Mouse (Mus musculus) erythroid progenitor cell, adult 5-6 weeks (primary cell): ENCODE results near the gene Plekhm1. TPM values are rescaled to one million over a fixed set of nuclear protein-coding genes. Genes with fewer than 3 reads are reported as not detected.

Experiments used
- ATAC-seq: replicated peaks from 2 replicates; pipeline ENCODE4 v1.8.0; 2016; ENCODE audit warnings: moderate number of reproducible peaks, mild to moderate bottlenecking, moderate TSS enrichment, inconsistent platforms; ENCODE audit not compliant: poor library complexity, low FRiP score, severe bottlenecking
- total RNA-seq, 2 experiments: library from RNA; stranded (forward) in 1 of 2; stranded (reverse) in 1 of 2; fragments of 150-400 nt in 1 of 2; fragments of 186-747, 209-891 nt in 1 of 2; gene quantifications; 2 replicates each; pipeline versions ENCODE4 v1.2.3 to v1.2.4; 2015 to 2017; ENCODE audit warnings: low replicate concordance in 2 of 2

Gene Plekhm1
- total RNA-seq, 2 experiments from 2014 or later, result 4.2 to 15.1 TPM

DNA sequence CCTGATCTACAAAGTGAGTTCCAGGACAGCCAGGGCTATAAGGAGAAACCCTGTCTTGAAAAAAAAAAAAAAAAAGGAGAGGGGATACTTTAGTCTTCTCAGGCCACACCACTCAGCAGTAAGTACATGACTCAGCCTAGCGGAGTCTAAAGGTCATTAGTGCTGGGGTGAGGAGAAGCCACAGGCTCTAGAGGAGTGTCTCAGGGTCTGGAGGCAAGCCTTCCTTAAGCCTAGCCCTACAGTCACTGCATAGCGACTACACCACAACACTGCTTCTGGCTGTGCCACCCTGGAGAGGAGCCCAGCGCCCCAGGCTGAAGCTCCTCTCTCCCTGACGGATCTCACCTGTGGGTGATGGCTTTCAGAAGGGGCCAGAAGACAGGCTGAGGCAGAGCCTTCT, 15.8 kb downstream of the Plekhm1 start:
- no peak for ATAC-seq

- ATAC-seq, result no peak
These were observed 16.3 kb downstream of the Plekhm1 start for GRCm38 (mm10) chr11:103396236-103396635.

DNA sequence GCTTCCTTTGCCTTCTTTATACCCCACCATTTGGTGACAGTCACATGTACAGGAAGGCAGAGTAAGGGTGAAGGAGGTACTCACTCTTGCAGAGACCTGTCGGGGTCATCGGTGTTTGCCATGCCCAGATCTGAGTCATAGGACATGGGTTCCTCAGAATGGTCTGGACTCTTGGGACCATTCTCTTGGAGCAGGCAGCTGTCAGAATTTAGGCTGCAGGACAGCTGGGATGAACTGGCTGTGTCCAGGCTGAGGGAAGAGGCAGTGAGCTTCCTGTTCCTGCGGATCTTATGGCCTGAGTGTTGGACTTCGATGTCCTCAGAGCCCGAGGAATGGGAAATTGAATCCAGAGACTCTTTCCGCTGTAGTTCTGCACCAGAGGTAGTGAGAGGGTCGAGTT, 17.9 kb downstream of the Plekhm1 start:
- no peak for ATAC-seq

DNA sequence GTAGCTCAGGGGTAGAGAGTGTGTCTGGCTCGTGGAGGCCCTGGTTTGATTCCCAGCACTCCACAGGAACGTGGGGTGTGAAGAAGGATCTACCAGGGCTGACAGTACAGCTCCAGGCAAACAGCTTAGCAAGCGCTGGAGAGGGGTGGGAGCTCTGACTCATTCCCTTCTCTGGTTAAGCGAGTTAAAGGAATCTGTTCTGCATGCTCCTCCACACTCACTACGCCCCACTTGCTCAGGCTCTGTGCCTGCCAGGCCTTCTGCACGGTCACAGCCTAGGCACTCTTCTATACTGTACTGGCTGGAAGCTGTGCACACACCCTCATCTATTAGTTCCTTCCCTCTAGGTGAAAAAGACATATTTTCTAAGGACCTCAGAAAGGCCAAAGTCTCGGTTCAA, 18.5 kb downstream of the Plekhm1 start:
- ATAC-seq, result no peak

GRCm38 (mm10) chr11:103387870-103388526, 24.5 kb downstream of the Plekhm1 start:
- no peak for ATAC-seq

GRCm38 (mm10) chr11:103386827-103387226, 25.7 kb downstream of the Plekhm1 start:
- no peak for ATAC-seq

DNA sequence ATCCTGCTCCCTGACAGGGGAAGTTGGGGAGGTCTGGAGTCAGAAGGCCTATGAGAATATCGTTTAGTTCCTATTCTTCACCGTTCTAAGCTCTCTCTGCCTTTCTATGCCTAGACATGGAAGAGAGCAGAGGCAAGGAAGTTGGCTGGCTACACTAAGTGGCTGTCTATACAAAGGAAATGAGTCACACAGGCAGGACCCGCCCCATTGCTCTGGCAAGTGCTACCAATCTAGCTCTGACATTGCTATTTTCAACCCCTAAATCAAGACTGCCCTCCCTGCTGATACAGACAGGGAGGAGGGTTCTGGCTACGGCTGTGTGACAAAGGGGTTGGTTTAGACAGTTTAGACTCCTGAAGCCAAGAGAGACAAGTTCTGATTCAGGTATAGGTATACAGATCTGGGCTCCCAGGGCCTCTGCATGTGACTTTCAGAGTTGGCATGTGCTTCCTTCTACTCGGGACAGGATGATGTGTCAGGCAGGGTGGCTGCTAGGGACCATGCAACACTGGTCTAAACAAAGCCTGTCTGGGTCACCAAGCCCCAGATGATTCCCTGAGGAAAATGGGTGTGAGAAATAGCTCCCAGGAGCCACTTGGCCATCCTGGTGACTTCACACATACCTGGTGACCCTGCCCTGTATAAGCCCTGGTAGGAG, 30.4 kb downstream of the Plekhm1 start:
- ATAC-seq, result no peak

GRCm38 (mm10) chr11:103381505-103381904, 31.0 kb downstream of the Plekhm1 start:
- ATAC-seq, result no peak

GRCm38 (mm10) chr11:103380460-103380859, 32.0 kb downstream of the Plekhm1 start:
- ATAC-seq, result no peak

DNA sequence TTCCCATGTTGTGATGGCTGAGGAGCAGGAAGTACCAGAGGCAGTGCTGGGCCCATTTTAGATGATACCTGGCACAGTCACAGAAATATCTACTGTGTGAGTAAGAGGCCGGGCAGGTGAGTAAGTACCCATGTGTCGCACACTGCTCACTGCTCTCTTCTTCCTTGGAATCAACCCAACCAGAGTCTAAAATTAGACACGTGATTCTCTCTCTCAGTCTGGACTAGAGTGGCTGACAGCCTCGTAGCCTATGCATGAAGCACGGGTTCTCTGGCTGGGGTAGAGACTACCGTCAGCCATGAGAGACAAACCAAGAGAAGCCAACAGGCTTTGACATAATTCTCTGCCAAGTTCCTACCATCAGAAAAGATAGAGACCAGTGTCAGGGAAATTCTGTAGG, 34.1 kb downstream of the Plekhm1 start:
- no peak for ATAC-seq

DNA sequence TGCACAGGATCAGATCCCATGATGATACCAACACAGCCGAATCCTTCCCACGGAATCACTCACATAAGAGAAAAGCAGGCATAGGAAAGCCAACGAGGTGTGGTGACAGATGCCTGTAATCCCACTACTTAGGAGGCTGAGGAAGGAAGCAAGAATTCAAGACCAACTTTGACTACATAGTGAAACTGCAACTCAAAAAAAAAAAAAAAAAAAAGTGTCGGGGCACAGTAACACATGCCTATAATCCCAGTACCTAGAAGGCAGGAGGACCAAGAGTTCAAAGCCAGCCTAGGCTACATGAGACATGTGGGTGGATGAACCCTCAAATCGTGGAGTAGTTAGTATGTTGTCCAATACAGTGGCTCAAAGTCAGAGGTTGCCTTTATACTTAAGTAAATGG, 36.7 kb downstream of the Plekhm1 start:
- ATAC-seq, result no peak

- ATAC-seq, result no peak
These were observed 37.2 kb downstream of the Plekhm1 start for GRCm38 (mm10) chr11:103375258-103375657.

- ATAC-seq, result no peak
These were observed 38.6 kb downstream of the Plekhm1 start for GRCm38 (mm10) chr11:103373922-103374321.

DNA sequence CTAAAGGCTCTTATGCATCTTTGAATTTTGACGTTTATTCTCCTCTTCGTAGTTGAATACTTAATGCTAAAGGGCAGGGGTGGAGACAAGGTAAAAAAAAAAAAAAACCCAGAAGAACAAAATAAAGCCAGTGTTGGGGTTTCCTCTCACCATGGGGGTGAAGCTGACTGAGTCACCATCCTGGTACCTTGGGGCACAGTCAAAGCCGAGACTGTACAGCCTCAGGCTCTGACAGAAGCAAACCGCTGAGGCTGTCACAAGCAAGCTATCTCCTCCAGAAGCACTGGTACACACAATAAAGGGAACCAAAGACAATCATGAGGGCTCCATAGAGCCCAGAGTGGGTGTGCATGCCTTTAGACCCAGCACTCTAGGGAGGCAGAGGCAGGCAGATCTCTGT, 39.9 kb downstream of the Plekhm1 start:
- no peak for ATAC-seq

DNA sequence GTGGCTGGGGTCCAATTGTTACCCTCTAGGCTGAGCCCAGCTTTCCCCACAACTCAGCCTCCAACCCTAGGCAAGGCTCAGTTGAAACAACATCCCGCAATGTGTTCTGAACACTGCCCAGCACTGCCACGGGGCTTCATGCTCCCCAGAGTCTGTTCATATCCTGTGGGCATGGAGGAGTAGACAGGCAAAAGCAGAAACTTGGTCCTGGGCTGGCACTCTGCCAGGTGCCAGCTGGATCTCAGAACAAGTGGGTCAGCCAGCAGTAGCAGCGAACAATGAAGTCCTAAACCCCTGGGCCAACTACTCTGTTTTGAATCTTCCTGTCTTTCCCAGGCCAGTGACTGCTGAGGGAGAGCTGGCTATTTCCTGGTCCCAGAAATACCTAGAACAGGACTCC, 40.4 kb downstream of the Plekhm1 start:
- ATAC-seq, result no peak

DNA sequence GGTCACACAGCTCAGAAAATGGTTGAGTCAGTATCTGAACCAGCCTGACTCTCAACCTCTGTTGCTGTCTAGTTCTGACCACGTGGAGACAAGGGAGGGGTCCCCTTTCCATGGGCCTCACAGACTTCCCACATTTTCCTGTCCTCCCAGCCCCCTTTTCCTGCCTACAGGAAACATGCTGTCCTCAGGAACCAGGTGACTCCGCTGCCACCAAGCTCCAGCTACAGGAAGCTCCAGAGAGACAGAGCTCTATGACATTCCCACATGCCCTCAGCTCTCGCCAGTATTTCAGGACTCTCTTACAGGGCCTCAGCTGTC, 41.3 kb downstream of the Plekhm1 start:
- ATAC-seq, result no peak

DNA sequence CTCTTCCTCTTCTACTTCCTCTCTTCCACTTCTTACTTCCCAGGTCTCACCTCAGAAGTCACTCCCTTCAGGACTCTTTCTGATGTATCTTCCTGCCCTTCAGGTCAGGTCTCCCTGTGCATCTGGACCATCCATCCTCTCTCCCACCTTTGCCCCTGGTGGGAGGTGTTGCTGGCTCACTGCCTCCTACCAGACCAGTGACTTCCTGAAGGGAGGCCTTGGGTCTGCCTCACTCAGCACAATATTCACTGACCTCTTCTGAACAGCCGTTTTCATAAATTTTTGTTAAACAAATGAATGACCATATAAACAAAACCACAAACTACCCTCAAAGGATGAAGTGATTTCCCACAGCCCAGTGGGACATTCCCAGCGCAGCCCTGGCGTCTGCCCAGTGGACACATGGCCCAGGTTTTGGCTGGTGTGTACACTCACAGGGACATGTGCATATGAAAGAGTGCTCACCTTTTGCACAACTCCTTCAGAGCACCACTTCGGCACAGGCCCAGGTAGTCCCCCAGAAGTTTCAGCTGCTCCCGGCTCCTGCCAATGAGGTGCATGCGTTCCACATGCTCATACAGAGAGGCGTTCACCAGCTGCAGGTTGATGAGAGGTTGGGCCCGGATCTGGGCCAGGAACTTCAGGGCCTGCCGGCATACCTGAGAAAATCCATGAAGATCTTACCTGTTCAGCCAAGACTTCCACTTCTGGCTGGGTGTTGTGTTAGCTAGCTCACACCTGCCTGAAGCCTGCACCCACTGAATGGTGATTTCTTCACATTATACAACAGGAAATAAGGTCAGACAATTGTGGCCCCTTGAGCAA, 41.9 kb downstream of the Plekhm1 start:
- ATAC-seq, result no peak

DNA sequence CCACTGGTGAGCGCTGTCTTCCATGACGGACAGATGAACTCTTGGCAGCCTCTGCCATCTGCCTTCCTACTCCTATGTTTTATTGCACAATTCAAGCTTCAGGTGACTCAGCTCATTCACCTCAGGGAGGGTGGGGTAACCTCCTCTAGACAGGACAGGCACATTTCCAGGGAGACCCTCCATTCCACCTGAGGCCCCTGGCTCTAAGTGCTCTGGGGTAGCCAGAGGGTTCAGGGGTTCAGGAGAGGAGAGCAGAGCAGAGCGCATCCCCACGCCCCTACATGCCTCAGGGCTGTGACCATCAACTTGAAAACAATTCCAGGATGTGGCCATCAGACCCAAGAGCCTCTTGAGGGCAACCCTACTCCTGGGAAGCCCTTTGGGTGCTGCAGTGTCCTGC, 47.0 kb downstream of the Plekhm1 start:
- no peak for ATAC-seq

DNA sequence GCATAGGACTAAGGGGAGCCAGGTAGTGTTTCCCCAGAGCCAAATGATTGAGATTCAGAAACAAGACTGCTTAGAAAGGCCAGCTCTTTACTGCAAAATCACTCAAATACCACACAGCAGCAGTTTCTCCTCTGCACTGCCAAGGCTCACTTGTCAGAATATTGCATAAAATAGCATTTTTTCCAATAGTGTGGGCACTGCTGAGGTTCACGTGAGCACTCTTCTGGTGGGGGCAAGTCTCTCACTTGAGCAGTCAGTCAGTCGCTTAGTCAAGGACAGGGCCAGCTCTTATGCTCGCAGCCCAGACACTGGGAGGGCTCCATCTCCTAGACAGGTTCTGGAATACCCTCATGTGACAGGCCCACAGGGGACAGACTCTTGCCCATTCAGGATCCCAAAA, 47.5 kb downstream of the Plekhm1 start:
- ATAC-seq, result no peak

- no peak for ATAC-seq
These were observed 48.2 kb downstream of the Plekhm1 start for GRCm38 (mm10) chr11:103364335-103364734.
